Mouse (Mus musculus): ENCODE results near the gene Gm11172.

- no peak for TF ChIP-seq POLR2AphosphoS5 (IDR thresholded peaks at IDR 0.05; ENCODE audit: insufficient replicate concordance, low read depth, low read length)
- TF ChIP-seq CTCF (IDR thresholded peaks at IDR 0.05; ENCODE audit: low read depth, low read length): no peak
Measured at GRCm38 (mm10) chr16:10768821-10769220, 43.9 kb upstream of the Gm11172 start.

Data from G1E (cell line).